Mouse (Mus musculus) myocyte (in vitro differentiated cells): ENCODE results near the gene Krt7.

Source experiments
- E2F4 ChIP-seq: IDR thresholded peaks from one replicate; pipeline ENCODE4 v1.6.1; 2011; ENCODE audit warnings: mild to moderate bottlenecking, control low read depth, moderate library complexity; ENCODE audit not compliant: insufficient read depth
- POLR2A ChIP-seq: IDR thresholded peaks from one replicate; pipeline ENCODE4 v1.6.1; 2011; ENCODE audit warnings: low read depth, mild to moderate bottlenecking, control low read depth, moderate library complexity; ENCODE audit not compliant: insufficient read length
- USF1 ChIP-seq: IDR thresholded peaks from one replicate; pipeline ENCODE4 v1.6.1; 2011; ENCODE audit warnings: low read depth, mild to moderate bottlenecking, control low read depth, moderate library complexity

DNA sequence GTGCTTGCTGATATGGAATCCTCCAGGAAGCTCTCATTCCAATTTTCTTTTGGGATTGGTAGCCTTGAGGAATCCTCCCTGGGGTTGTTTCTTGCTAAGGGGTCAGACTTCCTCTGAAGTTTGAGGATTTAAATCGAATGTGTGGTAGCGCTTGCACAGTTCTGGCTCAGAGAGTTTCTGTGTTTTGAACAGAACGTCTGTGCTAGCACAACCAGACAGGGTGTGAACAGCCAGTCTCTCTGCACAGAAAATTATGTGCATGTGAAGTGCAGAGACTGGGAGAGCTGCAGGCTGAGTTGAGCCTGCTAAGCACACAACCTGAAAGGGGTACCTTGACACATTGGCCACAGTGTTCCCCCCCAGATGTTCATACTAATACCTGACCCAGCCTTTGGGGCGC is 30.0 kb downstream of the Krt7 start:
- TF ChIP-seq USF1 (no peak), POLR2A (no peak), E2F4 (no peak)
